Comparison of ENCODE assay signal across 7 mouse cellular contexts in genomic region chr16:90422108-90422529, GRCm38 (mm10). TPM values are rescaled to one million over a fixed set of nuclear protein-coding genes. Genes with fewer than 3 reads are reported as not detected.
DNase-seq lines count a peak whose midpoint lies in the region; ATAC-seq and TF ChIP-seq lines count a peak whose summit lies in the region.

No protein-coding gene starts in this region.

- 17% methylated on average over 11 of the region's 11 CpGs for WGBS in kidney, postnatal 0 days
- WGBS in lung, embryonic 15.5 days: 34% methylated on average over 11 of the region's 11 CpGs

- H3K4me1 ChIP-seq in kidney, postnatal 0 days (replicated peaks; ENCODE audit: insufficient read depth, low read length): peaks cover 47% of the 10 kb centered on the region
- peaks cover 61% of the 10 kb centered on the region for H3K4me1 ChIP-seq in lung, embryonic 15.5 days

- H3K27me3 ChIP-seq in kidney, postnatal 0 days (ENCODE audit: insufficient read depth, low read length): no peaks in the 10 kb centered on the region
- no peaks in the 10 kb centered on the region for H3K27me3 ChIP-seq in lung, embryonic 15.5 days

- H3K9ac ChIP-seq in kidney, postnatal 0 days (ENCODE audit: low read depth, low read length): no peak overlapping the region
- peak overlapping the region; percentile 2; the same call in 1 of the 2 replicates for H3K9ac ChIP-seq in lung, embryonic 15.5 days

- no peak for TF ChIP-seq CTCF in kidney, postnatal 0 days (IDR thresholded peaks at IDR 0.05; ENCODE audit: low read depth)

- H3K36me3 ChIP-seq in kidney, postnatal 0 days (ENCODE audit: insufficient read depth, low read length): no peaks in the 10 kb centered on the region
- no peaks in the 10 kb centered on the region; the same call in 1 of the 2 replicates for H3K36me3 ChIP-seq in lung, embryonic 15.5 days

- peak; percentile 38 for DNase-seq in urinary bladder, postnatal 14 days (ENCODE audit: low spot score)
- DNase-seq in urinary bladder, postnatal 36 days (ENCODE audit: low spot score in 2 of 2): no peak
- DNase-seq in frontal cortex, postnatal 14 days (ENCODE audit: low spot score in 2 of 2): peak; percentile 20 to 37
- DNase-seq in kidney, postnatal 0 days (ENCODE audit: low spot score): peak; percentile 32
- DNase-seq in right cerebral cortex, adult 18-20 months: peak; percentile 26
- no peak for DNase-seq in embryo, embryonic 9.5 days (ENCODE audit: extremely low spot score)

- H3K27ac ChIP-seq in kidney, postnatal 0 days: peak overlapping the region; percentile 65
- H3K27ac ChIP-seq in lung, embryonic 15.5 days: peak overlapping the region; percentile 56

- H3K4me3 ChIP-seq in kidney, postnatal 0 days (replicated peaks; ENCODE audit: low read depth, low read length): no peak overlapping the region
- no peak overlapping the region for H3K4me3 ChIP-seq in lung, embryonic 15.5 days

- no peak for ATAC-seq in kidney, postnatal 0 days (replicated peaks; ENCODE audit: low FRiP score, low read depth)
- no peak for ATAC-seq in lung, embryonic 15.5 days (ENCODE audit: borderline replicate concordance, extremely low read depth, low FRiP score, low TSS enrichment)

- no peaks in the 10 kb centered on the region for H3K9me3 ChIP-seq in kidney, postnatal 0 days (replicated peaks; ENCODE audit: low read length)
- H3K9me3 ChIP-seq in lung, embryonic 15.5 days: no peaks in the 10 kb centered on the region

- no peak overlapping the region for H3K4me2 ChIP-seq in kidney, postnatal 0 days (ENCODE audit: low read length)
- no peak overlapping the region for H3K4me2 ChIP-seq in lung, embryonic 15.5 days

RNA-seq across cellular contexts. Expression of gene Hunk, which starts 36.3 kb away (rescaled TPM):
- 6.9 and 7.6 TPM in 2 replicates for polyA plus RNA-seq in kidney, postnatal 0 days (2015; fragmentation: Nextera tagmentation; extraction: Ambion mirVana)
- 14.8 and 16.6 TPM in 2 replicates for polyA plus RNA-seq in lung, embryonic 15.5 days (2015; fragmentation: Nextera tagmentation; extraction: Ambion mirVana)

Comparison
In these comparisons a context has a peak if more than half of its experiments do, and no peak if none do; other contexts are left out.
1. DNase-seq: peak in urinary bladder, postnatal 14 days (single experiment), frontal cortex, postnatal 14 days (2 of 2), kidney, postnatal 0 days (single experiment) and right cerebral cortex, adult 18-20 months (single experiment); none in urinary bladder, postnatal 36 days (0 of 2) and embryo, embryonic 9.5 days (single experiment).